Mouse (Mus musculus) retina, postnatal 1 day (tissue): ENCODE measurements at regions not wholly inside any gene's neighbourhood (a gene's known extent, or its start where the extent isn't known, plus 50 kb on each side); places are given as distances from the start of the nearest gene placed in this dataset.

Experiments used
- DNase-seq: peaks from one replicate; pipeline ENCODE4 v3.0.0-alpha.2; 2012

DNA sequence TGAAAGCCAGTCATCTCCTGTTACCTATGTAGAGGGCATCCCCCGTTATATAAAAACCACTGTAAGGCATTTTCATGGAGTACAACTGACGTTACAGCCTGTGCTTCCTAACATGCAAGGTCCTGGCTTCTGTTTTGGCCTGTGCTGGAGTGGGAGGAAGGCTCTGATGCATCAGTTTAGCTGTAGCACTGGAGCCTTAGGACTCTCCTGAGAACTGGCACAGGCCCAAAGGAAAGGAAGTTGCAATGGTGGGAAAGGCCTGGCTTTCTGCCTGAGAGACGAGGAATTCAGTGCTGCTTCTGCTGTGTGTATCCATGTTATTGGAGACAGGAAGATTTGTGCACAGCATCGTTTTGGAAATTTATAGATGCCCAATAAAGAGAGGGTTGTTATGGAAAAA is 144.2 kb upstream of the Gm5148 start:
- DNase-seq: no peak

- no peak for DNase-seq
These were observed 138.5 kb upstream of the Gm5148 start for GRCm38 (mm10) chr3:37862756-37863155.

DNA sequence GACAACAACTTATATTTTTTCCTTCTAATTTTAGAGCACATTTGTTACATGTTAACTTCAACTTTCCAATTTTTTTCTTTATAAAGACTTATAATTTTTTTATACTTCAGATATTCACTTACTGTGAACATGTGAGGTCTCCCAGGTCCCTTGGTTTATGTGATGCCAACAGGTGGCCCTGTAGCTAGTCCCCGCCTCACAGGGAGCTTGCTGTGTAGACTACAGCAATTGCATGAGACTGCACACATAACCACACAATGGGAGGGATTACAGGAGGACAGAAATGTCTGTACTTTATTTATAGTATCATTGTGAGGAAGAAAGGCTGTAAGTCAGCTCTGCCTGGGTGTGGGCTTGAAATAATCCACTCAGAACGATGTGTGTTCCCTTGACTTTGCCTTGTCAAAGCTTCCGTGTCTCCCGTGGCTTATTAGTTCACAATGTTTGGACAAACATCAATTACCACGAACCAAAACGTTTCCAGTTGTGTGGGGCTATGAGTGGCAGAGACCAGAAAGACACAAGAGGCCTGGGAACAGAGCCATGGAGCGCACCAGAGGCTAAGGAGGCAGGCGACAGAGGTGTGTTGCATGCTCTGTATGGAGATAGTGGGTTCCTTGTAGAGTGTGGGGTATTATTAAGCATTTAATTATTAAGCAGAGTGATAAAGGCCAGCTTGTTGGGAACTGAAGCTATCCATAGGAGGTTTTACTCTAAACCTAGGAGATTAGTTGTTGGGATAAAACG is 136.6 kb upstream of the Gm5148 start:
- DNase-seq: peak; percentile 11

DNA sequence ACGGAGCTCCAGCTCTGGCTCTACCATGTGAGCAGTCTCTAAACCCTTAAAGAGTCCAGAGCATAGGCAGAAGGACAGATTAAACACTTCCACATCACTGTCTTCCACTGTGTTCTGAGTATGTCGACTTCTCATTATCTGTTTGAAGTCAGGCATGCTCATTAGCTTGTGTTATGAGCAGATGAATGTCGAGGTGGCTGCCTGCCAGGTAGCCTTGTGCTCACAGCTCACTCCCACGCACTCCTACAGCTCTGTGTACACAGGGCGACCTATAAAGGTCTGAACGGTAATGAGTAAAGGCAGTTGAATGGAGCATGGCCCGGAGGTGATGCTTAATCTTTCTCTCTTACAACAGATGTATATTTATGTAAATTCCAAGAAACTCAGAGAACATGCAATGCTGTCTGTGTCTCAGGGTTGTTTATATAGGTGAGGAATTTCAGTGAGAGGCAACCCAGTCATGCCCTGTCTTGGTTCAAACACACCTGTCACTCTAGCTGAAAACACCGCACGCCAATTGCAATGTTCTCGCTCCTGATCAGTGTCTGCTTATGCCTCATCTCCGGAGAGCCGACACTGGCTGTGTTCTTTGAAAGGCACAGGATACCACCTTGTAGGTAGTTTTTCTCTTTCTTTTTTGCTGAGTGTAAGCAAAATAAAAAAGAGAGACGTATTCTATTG is 135.9 kb upstream of the Gm5148 start:
- peak; percentile 74 for DNase-seq

GRCm38 (mm10) chr3:37858624-37859302 is 134.5 kb upstream of the Gm5148 start:
- DNase-seq: no peak

- DNase-seq: no peak
These were observed 122.1 kb upstream of the Gm5148 start for GRCm38 (mm10) chr3:37846191-37847003.

DNA sequence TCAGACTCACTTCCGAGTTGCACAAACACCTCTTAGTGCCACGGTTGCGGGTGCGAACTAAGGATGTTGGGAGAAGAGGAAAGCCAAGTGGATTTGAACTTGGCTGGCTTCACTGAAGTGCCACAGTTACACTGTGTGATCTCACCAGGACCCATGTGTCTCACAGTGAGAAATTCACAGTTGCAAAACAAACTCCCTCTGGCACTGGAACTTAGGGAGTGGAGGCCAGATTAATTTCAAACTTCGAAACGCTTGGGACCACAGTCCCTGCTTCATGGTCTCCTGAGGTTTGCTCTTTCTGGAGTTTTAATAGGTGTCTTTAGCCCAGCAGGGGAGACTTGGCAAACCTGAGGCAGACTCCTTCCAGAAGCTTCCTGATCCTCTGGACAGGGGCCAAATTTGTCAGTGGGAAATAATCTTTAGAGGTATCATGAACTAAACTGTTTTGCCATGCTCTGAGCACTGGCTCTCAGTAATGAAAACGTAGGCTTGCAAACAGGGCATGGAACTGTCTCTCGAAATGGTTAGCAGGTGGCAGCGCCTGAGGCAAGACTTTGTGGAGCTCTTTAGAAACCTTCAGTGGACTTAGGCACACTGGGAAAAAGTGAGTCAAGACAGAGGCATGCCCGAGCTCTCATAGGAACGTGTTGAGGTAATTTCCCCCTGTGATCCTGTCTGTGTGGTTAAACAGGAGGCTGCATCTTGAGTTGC is 121.2 kb upstream of the Gm5148 start:
- DNase-seq: no peak

GRCm38 (mm10) chr3:37844731-37845312 is 120.5 kb upstream of the Gm5148 start:
- no peak for DNase-seq

DNA sequence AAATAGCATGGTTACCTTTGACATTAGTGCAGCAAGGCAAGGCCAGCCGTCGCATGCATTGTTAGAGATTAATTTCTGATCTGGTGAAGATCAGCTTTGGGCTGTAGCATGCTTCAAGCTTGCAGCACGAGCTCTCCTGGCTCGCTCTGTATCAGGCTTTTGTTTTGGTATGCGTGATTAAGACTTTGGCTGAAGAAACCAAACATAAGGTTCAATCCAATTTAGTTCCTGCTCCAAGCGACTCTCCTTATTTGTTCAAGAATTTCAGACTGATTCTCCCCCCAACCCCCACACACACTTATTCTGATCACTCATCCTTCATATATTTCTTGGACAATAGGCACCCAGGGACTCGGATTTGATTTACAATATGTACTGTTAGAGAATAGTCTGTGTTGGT is 118.0 kb upstream of the Gm5148 start:
- DNase-seq: no peak

- no peak for DNase-seq
These were observed 114.6 kb upstream of the Gm5148 start for GRCm38 (mm10) chr3:37838896-37839295.

- no peak for DNase-seq
These were observed 112.5 kb upstream of the Gm5148 start for GRCm38 (mm10) chr3:37836749-37837148.

DNA sequence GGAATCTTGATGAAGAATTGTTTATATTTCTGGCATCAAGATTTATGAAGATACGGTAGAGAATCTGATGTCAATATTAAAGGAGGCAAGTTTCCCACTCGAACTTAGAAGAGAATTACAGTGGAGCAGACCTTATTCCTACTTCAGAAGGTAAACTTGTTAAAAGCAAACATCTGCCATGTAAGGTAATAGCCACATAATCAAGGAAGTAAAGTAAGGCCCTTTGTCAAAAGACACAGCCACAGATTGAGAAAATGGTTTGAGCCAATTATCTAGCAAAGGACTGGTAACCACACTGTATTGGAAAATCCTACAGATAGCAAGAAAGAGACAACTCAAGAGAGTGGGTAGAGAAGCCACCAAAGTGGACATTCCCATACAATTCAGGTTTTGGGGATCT is 111.4 kb upstream of the Gm5148 start:
- DNase-seq: no peak

DNA sequence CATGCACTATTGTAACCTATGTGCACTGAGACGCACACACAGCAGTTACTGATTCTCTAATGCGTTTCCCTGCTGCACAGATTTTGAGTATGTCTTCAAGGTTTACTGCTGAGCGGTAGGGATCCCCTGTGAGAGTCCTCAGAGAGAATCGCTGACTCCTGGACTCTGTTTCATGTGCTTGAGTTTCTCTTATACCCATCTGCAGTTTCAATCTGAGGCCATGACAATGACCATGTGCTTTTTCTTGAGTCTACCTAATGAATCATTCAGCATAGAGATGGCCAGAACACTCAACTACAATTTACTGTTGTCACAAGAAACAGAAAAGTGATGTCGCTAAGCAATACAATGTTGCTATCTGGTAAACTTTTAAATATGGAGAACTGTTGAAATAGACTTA is 110.8 kb upstream of the Gm5148 start:
- no peak for DNase-seq

DNA sequence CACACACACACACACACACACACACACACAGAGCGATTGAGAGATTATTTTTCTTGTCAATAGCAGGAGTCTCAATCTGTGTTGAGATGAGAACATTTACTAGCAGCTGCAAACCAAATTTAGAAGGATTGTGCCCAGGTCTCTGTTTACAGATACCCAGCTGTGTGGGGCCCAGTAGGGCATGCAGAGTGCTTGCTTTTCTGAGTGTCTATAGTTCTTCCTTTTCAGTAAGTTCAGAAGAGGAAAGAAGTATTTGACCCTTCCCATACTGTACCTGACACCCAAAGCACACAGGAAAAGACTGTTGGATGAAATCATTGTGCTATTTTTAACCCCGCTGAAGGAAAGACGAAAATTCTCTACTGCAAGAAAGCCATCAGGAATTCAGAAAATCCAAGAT is 110.3 kb upstream of the Gm5148 start:
- DNase-seq: no peak

GRCm38 (mm10) chr3:37833387-37833786 is 109.1 kb upstream of the Gm5148 start:
- no peak for DNase-seq

GRCm38 (mm10) chr3:37827546-37827945 is 103.3 kb upstream of the Gm5148 start:
- no peak for DNase-seq

GRCm38 (mm10) chr3:37825602-37826001 is 101.3 kb upstream of the Gm5148 start:
- DNase-seq: no peak

DNA sequence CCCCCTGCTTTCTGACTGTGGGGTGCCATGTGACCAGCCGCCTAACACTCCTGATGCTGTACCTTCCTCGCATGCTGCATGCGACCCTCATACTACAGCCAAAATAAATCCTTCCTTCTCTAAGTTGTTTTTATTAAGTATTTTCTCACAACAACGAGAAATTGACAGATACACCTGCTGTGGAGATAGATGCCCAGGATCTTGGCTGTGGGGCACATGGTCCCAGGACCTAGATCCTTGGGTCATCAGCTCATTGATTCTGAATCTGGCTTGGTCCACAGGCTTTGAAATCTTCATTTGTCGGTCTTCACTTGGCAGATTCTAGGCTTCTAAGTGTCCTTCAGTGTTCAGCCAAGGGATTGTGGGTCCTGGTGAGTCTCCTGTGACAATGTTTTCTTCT is 100.4 kb upstream of the Gm5148 start:
- DNase-seq: no peak

DNA sequence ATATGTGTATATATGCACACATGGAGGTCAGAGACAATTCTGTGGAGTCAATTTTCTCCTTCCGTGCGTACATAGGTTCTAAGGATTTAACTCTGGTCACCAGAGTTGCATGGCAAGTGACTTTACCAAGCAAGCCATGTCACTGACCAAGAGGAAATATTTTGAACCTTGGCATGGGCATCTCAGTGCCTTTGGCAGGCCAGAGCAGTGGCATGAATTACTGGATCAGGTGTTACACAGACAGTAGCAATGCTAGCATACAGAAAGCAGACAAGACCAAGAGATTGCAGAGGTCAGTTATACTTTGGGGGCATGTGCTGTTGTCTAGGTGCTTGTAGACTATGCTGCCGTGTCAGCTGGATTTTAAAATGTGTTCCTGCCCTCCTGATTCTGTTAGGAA is 95.2 kb upstream of the Gm5148 start:
- no peak for DNase-seq

- DNase-seq: no peak
These were observed 93.1 kb upstream of the Gm5148 start for GRCm38 (mm10) chr3:37817434-37817805.

DNA sequence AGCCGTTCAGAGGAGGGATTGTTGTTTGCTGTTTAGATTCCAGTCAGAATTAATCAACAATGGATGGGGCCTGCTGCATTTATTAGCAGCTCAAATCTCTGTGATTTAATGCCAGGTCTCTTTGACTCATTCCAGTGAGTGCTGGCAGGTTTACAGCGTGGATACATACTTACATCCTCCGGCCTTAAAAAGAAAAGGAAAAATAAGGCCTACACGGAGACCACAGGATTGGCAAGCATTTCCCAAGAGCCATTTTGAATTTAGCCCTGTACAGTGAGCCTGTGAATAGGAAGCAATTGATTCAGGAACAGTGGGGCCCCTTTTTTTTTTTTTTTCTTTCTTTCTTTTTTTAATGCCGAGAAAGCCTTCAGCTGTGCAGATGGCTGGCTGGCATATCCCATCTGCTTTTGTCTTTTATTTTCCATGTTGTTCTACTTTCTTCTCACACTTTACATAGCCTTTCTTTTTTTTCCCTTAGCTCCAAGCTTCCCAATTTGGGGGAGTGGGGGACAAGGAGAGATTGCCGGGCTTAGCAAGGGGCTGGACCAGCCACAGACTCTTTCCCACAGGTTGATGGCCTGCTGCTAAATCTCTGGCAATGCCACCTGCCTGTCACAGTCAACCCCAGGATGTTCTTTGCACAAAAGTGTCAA is 92.6 kb upstream of the Gm5148 start:
- no peak for DNase-seq

DNA sequence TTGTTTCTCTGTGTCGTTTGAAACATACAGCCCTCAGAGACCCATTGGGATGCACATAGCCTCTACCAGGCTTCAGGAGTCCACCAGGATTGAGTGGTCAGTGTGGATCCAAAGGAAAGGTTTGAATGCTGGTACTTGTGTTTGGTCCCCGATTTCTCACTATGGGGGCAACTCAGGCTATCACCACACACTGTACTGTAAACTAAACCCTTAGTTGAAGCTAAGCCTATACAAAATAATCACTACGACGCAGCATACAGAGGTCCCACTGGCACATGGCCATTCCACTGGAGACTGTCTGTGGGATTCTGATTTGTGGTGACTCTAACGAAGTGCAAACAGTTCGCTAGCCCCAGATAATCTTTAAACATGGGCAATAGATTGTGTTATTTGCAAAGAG is 91.5 kb upstream of the Gm5148 start:
- DNase-seq: no peak
